Mouse (Mus musculus): ENCODE data around the gene Gpr158. TPM values are rescaled to one million over a fixed set of nuclear protein-coding genes. Genes with fewer than 3 reads are reported as not detected.
"Not testable (repeated sequence)": the region's sequence is repeated elsewhere in the genome, so short reads cannot be mapped to it uniquely, and the experiment has no call there.

The Gpr158 gene
- not detected in 3 replicates for total RNA-seq (2017)

DNA sequence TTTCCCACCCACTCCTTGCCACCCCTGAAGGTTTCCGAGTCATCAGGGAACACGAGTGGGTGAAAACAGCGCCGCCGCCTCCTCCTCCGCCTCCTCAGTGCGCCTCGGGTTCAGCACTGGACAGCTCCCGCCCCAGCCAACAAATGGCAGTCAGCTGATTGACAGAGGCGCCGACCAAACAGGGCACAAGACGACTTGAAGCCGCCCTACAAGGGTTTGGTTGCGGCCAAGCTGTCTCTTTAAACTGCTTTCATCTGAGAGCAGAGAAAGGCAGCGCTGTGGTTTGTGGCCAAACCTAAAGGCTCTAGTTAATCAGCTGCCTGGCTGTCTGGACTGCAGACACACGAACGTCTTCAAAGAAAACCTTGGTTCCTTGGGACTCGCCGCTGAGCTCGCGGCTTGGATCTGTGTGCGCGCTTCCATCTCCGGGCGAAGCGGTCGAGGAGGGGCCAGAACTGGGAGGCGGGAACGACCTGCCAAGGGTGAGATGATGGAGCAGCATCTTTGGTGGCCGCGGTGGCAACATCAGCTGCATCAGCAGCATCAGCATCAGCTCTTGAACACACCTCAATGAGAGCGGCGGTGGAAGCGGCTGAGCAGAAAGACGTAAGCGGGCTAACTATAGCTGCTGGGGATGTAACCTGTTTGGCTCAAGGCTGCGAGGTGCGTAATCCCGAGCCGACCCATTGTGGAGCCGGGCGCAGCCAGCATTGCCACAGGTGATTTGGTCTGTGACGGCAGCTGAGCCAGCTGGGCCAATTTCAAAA, at the start of gene Gpr158:
Gene Gpr158, plus strand, starts transcription at position 198 of the 767 bp plus-strand sequence.
- no peak for ATAC-seq (replicated peaks; ENCODE audit: insufficient number of reproducible peaks, low FRiP score, low TSS enrichment, poor library complexity, severe bottlenecking)

DNA sequence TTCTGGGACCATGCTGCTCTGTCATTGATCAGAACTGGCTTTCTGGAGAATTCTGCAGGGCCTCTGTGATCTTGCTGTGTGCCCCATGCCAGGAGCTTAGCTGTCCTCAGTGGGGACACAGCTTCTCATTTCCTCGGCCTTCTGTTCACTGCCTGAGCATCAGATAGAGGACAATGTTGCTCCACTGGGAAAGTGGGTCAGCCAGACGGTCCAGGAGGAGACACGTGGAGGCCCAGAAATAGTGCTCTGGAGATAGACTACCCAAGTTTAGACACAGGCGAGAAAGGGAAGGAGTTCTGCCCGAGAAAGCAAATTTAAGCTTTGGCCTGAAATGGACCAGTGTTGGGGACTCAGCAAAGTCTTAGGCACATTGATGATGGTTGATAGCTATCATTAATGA, 23.5 kb upstream of the Gpr158 start:
- ATAC-seq (replicated peaks; ENCODE audit: insufficient number of reproducible peaks, low FRiP score, low TSS enrichment, poor library complexity, severe bottlenecking), result no peak

DNA sequence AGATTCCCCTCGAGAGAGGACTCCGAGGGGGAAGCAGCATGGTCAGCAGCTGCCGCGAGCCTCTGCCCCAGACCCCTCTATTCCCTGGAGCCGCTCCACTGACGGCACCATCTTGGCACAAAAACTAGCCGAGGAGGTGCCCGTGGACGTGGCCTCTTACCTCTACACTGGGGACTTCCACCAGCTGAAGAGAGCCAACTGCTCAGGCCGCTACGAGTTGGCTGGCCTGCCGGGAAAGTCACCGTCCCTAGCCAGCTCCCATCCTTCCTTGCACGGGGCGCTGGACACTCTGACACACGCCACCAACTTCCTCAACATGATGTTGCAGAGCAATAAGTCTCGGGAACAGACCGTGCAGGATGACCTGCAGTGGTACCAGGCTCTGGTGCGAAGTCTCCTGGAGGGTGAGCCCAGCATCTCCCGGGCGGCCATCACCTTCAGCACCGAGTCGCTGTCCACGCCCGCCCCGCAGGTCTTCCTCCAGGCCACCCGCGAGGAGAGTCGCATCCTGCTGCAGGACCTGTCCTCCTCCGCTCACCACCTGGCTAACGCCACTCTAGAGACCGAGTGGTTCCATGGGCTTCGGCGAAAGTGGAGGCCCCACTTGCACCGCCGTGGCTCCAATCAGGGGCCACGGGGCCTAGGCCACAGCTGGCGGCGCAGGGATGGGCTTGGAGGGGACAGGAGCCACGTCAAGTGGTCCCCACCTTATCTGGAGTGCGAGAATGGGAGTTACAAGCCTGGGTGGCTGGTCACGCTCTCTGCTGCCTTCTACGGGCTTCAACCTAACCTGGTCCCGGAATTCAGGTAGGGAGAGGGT, 1.2 kb downstream of the Gpr158 start:
- no peak for ATAC-seq (replicated peaks; ENCODE audit: insufficient number of reproducible peaks, low FRiP score, low TSS enrichment, poor library complexity, severe bottlenecking)

DNA sequence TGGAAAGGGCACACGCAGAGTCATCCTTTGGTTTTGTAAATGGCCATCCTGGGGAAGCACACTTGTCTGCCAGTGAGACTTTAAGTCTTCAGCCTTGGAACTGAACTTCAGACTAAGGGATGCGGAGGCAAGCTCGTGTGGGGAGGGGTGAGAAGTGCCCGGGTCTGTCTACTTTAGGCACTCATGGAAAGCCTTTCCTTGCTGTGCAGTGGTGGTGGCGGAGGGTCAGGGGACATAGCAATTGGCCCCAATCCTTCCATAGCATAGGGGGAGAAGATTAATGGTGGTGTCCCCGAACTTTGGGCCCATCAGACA, 1.8 kb downstream of the Gpr158 start:
- ATAC-seq (replicated peaks; ENCODE audit: insufficient number of reproducible peaks, low FRiP score, low TSS enrichment, poor library complexity, severe bottlenecking), result no peak

DNA sequence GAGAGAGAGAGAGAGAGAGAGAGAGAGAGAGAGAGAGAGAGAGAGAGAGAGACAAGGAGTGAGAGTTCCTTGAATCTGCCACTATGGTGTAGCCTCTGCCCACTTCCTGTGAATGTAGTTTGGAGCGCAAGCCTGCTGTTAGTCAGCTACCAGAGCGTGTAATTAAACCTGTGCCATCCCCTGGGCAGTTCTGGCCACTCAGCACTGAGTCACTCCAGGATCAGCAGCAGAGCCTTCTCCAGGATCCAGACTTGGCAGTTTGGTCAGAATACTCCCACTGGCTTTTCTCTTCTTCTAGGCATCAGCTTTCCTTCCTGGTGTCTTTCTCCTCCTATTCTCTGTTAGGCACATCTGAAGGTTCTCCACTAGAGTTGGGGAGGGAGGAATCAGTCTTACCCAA, 2.2 kb downstream of the Gpr158 start:
- ATAC-seq (replicated peaks; ENCODE audit: insufficient number of reproducible peaks, low FRiP score, low TSS enrichment, poor library complexity, severe bottlenecking), result no peak

DNA sequence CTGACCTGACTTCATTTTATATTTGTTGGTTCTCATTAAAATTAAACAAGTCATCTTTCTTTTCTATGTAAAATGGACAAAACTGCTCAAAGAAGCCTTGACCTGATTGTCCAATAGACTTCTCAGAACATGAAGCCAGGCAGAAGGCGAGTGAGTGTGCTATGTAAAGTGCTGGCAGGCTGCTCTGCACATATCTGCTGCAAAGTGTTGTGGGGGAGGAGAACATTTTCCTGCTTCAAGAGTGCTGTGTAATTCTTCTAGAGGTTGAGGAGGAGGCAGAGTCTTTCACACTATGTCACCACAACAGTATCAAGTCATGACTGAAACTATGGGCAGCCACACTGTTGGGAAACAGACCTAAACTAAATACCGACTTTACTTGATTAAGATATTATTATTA, 12.2 kb downstream of the Gpr158 start:
- no peak for ATAC-seq (replicated peaks; ENCODE audit: insufficient number of reproducible peaks, low FRiP score, low TSS enrichment, poor library complexity, severe bottlenecking)

DNA sequence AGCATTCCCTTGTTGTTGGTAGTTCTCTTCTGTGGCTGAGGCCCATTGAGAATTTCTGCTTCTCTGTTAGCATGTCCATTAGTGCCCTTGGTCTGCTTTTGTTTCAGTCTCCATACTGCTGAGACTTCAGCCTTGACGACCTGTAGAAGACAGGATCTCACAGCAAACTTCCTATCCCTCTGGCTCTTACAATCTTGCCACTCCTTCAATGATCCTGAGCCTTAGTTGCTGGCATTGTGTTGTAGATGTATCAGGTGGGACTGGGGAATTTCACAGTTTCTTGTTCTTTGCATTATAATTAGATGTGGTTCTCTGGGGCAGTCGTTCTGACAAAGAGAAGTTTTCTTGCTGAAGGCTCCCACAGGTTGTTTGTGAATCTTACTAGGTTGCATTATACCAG, 25.4 kb downstream of the Gpr158 start:
- ATAC-seq (replicated peaks; ENCODE audit: insufficient number of reproducible peaks, low FRiP score, low TSS enrichment, poor library complexity, severe bottlenecking), result no peak

DNA sequence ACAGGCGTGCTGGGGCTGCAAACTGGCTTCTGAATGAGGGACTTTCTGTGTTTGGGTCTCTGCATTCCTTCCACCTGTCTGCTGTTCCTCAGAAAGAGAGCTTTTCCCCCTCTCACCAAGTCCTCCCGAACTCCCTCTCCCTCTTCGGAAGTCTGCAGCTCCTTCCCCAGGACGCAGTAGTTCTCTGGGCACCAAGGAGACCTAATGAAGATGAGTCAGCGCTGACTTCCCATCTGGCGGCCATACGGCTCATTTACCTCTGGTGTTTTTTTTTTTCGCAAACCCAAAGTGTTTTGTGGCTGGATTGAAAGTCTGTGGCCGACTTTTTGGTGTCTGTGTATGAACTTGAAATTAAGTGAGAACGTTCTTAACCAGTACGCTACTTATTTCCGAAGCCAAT, 30.0 kb downstream of the Gpr158 start:
- ATAC-seq (replicated peaks; ENCODE audit: insufficient number of reproducible peaks, low FRiP score, low TSS enrichment, poor library complexity, severe bottlenecking), result no peak

DNA sequence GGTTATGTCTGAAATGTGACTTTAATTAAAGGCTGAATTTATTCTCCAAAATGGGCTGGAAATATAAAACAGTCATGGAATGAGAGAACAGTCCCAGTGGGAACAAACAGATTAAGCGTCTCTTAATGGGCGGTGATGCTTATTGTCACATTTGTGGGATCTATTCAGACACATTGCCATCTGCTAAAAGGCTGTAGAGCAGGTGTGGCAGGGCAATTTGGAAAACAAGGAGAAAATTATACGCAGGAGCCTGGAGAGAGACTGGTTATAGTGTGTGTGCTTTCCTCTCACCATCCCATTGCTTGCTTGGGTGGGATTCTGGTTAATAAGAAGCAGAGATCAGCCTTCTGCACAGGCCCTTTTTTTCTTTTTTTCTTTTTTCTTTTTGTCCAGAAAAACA, 32.3 kb downstream of the Gpr158 start:
- ATAC-seq (replicated peaks; ENCODE audit: insufficient number of reproducible peaks, low FRiP score, low TSS enrichment, poor library complexity, severe bottlenecking), result no peak

DNA sequence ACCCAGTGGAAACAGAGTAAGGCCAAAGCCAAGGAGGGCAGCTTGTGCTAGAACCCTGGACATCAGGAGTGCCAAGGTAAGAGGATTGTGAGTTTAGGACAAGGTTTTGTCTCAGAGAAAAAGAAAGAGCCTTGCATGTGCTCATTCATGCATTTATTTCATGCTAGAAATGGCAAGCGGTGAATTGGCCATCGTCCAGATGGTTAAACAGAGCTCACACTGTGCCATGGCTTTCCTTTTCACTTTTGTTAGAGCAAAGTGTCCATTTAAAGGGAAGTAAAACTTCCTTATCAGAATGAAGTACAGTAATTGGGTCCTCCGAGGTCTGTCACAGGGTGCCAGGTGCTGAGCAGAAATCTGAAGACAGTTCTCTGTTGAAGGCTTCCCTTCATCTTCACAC, 38.3 kb downstream of the Gpr158 start:
- ATAC-seq (replicated peaks; ENCODE audit: insufficient number of reproducible peaks, low FRiP score, low TSS enrichment, poor library complexity, severe bottlenecking), result no peak

DNA sequence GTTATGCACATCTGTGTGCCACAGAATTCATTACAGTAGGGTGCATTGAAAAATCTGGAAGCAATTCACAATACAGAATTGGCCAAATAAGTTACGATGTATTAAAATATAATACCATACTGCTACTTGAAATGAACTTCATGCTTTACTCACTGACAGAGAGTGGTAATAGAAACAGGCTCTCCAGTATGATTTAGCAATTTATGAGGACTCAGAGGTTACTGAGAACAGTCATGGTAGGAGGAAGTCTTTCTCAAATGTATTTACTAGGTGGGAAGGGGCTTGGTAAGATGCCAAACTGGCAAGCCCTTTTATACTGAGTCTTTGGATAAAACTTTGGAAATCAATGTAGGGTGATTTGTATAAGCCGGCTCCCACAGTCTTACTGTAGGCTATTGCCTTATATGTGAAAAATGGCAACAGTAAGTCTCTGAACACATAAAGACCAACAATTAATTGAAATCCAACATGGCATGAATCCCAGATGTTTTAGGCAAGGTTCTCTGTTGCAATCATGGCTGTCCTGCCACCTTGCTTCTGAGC, 40.2 kb downstream of the Gpr158 start:
- ATAC-seq (replicated peaks; ENCODE audit: insufficient number of reproducible peaks, low FRiP score, low TSS enrichment, poor library complexity, severe bottlenecking), result no peak

DNA sequence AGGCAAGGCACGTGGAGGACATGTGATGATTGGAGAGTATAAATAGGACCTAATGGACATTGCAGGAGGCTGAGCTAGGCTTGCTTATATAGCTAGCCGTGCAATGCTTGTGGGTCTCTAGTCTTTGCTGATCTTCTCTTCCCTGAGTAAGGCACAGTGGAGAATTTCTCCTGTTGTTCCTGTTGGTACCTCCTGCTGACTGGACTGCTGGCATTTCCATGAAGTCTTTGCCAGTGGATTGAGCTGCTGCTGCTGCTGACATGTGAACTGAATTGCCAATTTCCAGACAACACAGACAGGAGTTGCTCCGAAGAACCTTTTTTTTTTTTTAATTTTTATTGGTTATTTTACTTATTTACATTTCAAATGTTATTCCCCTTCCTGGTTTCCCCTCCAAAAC, 41.5 kb downstream of the Gpr158 start:
- ATAC-seq (replicated peaks; ENCODE audit: insufficient number of reproducible peaks, low FRiP score, low TSS enrichment, poor library complexity, severe bottlenecking), result no peak

DNA sequence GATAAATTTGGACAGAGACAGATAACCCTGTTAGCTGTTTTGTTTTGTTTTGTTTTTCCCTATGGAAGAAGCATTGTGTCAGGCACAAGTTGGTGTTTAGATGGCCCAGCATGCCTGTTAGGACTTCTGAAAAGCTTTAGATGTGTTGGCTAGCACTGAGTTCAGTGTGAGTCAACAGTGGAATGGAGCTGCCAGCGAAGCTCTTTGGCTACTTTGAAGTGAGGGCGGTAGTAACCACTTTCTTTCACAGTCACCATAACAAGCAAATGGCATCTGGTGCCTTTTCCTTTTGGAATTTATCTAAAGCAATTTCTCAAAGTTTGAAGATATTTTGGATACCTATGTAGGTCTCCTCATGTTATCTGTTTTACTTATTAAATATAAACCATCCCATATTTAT, 62.9 kb downstream of the Gpr158 start:
- no peak for ATAC-seq (replicated peaks; ENCODE audit: insufficient number of reproducible peaks, low FRiP score, low TSS enrichment, poor library complexity, severe bottlenecking)

DNA sequence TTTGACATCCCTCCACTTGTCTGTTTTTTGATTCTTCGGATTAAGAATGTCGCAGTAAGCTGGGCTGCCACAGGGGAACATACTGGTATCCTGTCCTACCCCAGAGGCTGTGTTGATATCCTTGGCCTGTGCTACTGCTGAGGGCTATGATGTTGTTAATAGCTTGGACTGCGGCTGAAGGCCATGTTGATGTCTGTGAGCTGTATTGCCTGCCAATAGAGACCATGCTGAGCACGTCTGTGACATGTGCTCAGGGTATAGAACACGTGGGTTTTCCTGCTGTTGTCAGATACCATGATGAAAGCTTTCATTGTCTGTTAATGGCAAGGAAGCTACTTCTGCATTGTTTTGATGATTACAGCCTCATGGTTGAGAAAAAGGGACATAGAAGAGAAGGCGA, 63.8 kb downstream of the Gpr158 start:
- no peak for ATAC-seq (replicated peaks; ENCODE audit: insufficient number of reproducible peaks, low FRiP score, low TSS enrichment, poor library complexity, severe bottlenecking)

DNA sequence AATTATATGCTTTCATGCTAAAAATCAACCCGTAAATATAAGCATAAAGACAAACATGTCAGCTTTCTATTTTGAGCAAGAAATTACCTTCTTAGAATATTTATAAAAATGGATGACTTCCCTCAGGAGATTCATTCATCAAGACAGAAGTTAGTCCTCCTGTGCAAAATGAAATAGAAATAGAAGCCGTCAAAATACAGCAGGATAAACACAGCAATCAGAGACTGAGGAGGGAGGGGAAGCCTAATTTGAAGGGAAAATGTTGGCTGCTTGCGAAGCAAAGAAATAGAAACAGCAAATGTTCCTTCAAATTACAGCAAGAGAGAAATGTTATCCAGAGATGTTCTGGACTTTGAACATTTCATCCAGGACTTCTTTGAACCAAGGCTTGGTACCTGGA, 72.3 kb downstream of the Gpr158 start:
- ATAC-seq (replicated peaks; ENCODE audit: insufficient number of reproducible peaks, low FRiP score, low TSS enrichment, poor library complexity, severe bottlenecking), result no peak

DNA sequence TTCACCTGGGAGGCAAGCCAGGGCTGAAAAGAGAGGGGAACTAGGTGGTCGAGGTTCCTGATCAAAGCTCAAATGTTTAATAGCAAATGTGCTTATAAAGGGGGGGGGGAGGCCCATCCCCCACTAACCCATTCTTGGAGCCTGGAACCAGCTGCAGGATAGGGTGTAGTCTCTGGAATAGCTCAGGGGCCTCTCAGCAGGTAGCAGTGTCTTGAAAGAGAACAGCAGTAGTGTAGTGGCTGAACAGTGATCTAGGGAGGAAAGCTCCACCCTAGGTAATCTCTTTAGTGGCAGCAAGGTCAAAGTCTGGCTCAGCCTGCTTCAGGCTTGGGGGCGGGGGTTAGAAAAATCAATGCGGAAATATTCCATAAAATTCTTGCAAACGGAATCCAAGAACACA, 93.3 kb downstream of the Gpr158 start:
- not testable (repeated sequence) for ATAC-seq (replicated peaks; ENCODE audit: insufficient number of reproducible peaks, low FRiP score, low TSS enrichment, poor library complexity, severe bottlenecking)

DNA sequence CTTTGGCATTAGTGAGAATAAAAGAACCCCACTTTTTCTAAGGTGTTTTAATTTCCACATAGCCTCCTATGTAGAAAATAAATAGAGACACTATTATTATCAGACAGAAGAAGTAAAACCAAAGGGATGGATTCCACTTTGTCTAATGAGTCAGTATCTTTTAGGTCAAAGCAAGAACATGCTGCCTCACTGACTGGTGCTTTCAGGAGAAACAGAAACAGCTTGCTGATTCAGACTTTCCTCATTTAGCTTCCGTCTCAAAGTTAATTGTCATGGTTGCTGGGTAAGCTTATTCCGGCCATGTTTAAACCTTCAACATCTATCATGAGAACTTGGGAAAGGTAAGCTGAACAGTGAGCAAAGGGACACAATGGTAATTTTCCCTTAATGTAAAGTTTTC, 107.6 kb downstream of the Gpr158 start:
- ATAC-seq (replicated peaks; ENCODE audit: insufficient number of reproducible peaks, low FRiP score, low TSS enrichment, poor library complexity, severe bottlenecking), result no peak

DNA sequence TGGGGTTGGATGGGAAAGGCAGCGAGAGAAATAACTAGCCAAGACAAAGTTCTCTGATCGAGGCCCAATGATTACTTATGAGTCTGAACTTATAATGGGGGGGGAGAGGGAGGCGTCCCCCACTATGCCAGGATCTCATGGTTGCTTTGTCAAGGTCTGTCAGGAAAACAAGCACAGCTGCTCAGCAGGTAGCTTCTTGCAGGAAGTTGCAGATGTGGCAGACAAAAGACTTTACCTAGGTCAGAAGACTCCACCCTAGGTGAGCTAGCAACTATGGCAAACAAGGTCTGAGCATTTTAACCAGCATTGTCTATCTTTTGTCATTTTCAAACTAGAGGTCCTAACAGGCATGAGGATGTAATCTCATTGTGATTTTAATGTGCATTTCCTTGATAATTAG, 129.5 kb downstream of the Gpr158 start:
- no peak for ATAC-seq (replicated peaks; ENCODE audit: insufficient number of reproducible peaks, low FRiP score, low TSS enrichment, poor library complexity, severe bottlenecking)

DNA sequence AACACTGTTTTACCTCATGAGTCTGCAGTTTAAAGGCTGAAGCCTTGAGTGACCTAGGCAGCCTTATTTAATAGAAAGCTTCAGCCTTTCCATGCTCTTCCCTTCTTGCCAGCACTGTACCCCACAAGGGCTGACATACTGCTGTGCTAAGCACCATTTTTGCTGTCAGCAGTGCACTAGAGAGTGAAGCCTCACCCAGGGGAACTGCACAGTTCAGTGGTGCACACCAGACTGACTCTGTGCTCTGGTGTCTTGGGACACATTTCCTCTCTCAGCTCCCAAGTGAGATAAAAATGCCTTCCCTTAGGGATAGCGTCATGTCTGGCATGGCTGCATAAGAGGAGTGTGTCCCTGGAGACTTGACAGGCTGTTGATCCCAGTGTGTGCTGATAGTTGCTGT, 130.6 kb downstream of the Gpr158 start:
- ATAC-seq (replicated peaks; ENCODE audit: insufficient number of reproducible peaks, low FRiP score, low TSS enrichment, poor library complexity, severe bottlenecking), result no peak

DNA sequence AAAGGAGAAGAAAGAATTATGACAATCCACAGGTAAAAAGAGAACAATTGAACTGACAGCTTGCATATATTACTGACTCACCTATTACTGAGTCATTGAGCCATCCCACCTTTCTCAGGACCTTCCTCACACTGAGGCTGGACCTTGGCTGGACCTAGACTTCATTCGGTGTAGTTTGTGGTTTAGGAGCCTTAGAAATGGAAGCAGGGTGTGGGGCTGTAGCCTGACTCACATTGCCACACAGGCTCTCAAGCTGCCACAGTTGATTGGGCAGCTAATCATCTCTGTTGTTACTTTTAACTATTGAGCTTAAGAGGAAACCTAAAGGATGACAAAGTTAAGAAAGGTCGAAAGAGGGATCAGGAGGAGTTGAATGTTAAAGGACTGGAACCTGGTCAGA, 132.1 kb downstream of the Gpr158 start:
- no peak for ATAC-seq (replicated peaks; ENCODE audit: insufficient number of reproducible peaks, low FRiP score, low TSS enrichment, poor library complexity, severe bottlenecking)
